Mouse (Mus musculus): ENCODE results near the gene Mbd4.
"Not testable (repeated sequence)": the region's sequence is repeated elsewhere in the genome, so short reads cannot be mapped to it uniquely, and the experiment has no call there.

Mbd4 gene

GRCm38 (mm10) chr6:115867157-115867556, 14.0 kb upstream of the Mbd4 start:
- in situ Hi-C loops (cut with MboI; ENCODE audit: unreplicated experiment in 2 of 2) = not testable (repeated sequence)

- in situ Hi-C loops (cut with MboI; ENCODE audit: unreplicated experiment in 2 of 2) = no loop called here
These were observed 12.1 kb upstream of the Mbd4 start for GRCm38 (mm10) chr6:115865246-115865645.

GRCm38 (mm10) chr6:115863340-115863841, 10.2 kb upstream of the Mbd4 start:
- in situ Hi-C loops (cut with MboI; ENCODE audit: unreplicated experiment in 2 of 2) = no loop called here

GRCm38 (mm10) chr6:115860027-115860556, 6.9 kb upstream of the Mbd4 start:
- in situ Hi-C loops (cut with MboI; ENCODE audit: unreplicated experiment in 2 of 2) = no loop called here

- in situ Hi-C loops (cut with MboI; ENCODE audit: unreplicated experiment in 2 of 2) = loop anchor here in 1 of 2 experiments (10.0 kb wide), 1 partner anchor 134 kb away; no protein-coding TSS in a partner anchor
These were observed 6.1 kb upstream of the Mbd4 start for GRCm38 (mm10) chr6:115859258-115859657.

GRCm38 (mm10) chr6:115856361-115856745, 3.2 kb upstream of the Mbd4 start:
- in situ Hi-C loops (cut with MboI; ENCODE audit: unreplicated experiment in 2 of 2) = loop anchor here in 1 of 2 experiments (10.0 kb wide), 1 partner anchor 132 kb away; no protein-coding TSS in a partner anchor

GRCm38 (mm10) chr6:115855733-115856360, 2.7 kb upstream of the Mbd4 start:
- in situ Hi-C loops (cut with MboI; ENCODE audit: unreplicated experiment in 2 of 2) = loop anchor here in 1 of 2 experiments (10.0 kb wide), 1 partner anchor 131 kb away; no protein-coding TSS in a partner anchor

GRCm38 (mm10) chr6:115854432-115854831, 1.3 kb upstream of the Mbd4 start:
- in situ Hi-C loops (cut with MboI; ENCODE audit: unreplicated experiment in 2 of 2) = loop anchor here (5.0 to 10.0 kb wide), 4 partner anchors 37 to 130 kb away; no protein-coding TSS in a partner anchor

- in situ Hi-C loops (cut with MboI; ENCODE audit: unreplicated experiment in 2 of 2) = loop anchor here (5.0 to 10.0 kb wide), 4 partner anchors 37 to 129 kb away; no protein-coding TSS in a partner anchor
These were observed 814 bp upstream of the Mbd4 start for GRCm38 (mm10) chr6:115853985-115854384.

GRCm38 (mm10) chr6:115852446-115853090, 603 bp downstream of the Mbd4 start:
- in situ Hi-C loops (cut with MboI; ENCODE audit: unreplicated experiment in 2 of 2) = loop anchor here (5.0 to 10.0 kb wide), 4 partner anchors 35 to 128 kb away; no protein-coding TSS in a partner anchor

- in situ Hi-C loops (cut with MboI; ENCODE audit: unreplicated experiment in 2 of 2) = loop anchor here in 1 of 2 experiments (5.0 to 10.0 kb wide), 2 partner anchors 149 to 286 kb away; partner anchors contain the start of gene Plxnd1
These were observed 4.4 kb downstream of the Mbd4 start for GRCm38 (mm10) chr6:115848598-115849304.

GRCm38 (mm10) chr6:115846640-115847411, 6.3 kb downstream of the Mbd4 start:
- in situ Hi-C loops (cut with MboI; ENCODE audit: unreplicated experiment in 2 of 2) = loop anchor here in 1 of 2 experiments (5.0 to 10.0 kb wide), 2 partner anchors 150 to 288 kb away; partner anchors contain the start of gene Plxnd1

- in situ Hi-C loops (cut with MboI; ENCODE audit: unreplicated experiment in 2 of 2) = loop anchor here in 1 of 2 experiments (5.0 to 10.0 kb wide), 2 partner anchors 152 to 290 kb away; partner anchors contain the start of gene Plxnd1
These were observed 8.2 kb downstream of the Mbd4 start for GRCm38 (mm10) chr6:115845006-115845405.

- in situ Hi-C loops (cut with MboI; ENCODE audit: unreplicated experiment in 2 of 2) = no loop called here
These were observed 14.4 kb downstream of the Mbd4 start for GRCm38 (mm10) chr6:115838745-115839144.

- in situ Hi-C loops (cut with MboI; ENCODE audit: unreplicated experiment in 2 of 2) = no loop called here
These were observed 15.0 kb downstream of the Mbd4 start, which contains the start of gene Efcab12 for GRCm38 (mm10) chr6:115838161-115838597. Gene Efcab12 (minus strand): TSS chr6:115838412.

- in situ Hi-C loops (cut with MboI; ENCODE audit: unreplicated experiment in 2 of 2) = no loop called here
These were observed 19.3 kb downstream of the Mbd4 start for GRCm38 (mm10) chr6:115833861-115834260.

- in situ Hi-C loops (cut with MboI; ENCODE audit: unreplicated experiment in 2 of 2) = no loop called here
These were observed 20.9 kb downstream of the Mbd4 start for GRCm38 (mm10) chr6:115832152-115832850.

GRCm38 (mm10) chr6:115830779-115831601, 22.2 kb downstream of the Mbd4 start:
- in situ Hi-C loops (cut with MboI; ENCODE audit: unreplicated experiment in 2 of 2) = no loop called here
